Mouse (Mus musculus): ENCODE results near the gene Actg1. TPM values are rescaled to one million over a fixed set of nuclear protein-coding genes. Genes with fewer than 3 reads are reported as not detected.

Actg1 gene
- total RNA-seq, 2 experiments from 2014 or later, result 954 to 956 TPM

GRCm38 (mm10) chr11:120361295-120361694 is 13.0 kb upstream of the Actg1 start, which contains the start of gene Fscn2:
Gene Fscn2, plus strand, starts transcription at chr11:120361534.
- DNase-seq, result no peak

- no peak for DNase-seq
Measured at GRCm38 (mm10) chr11:120360755-120361154, 12.4 kb upstream of the Actg1 start.

GRCm38 (mm10) chr11:120360062-120360461 is 11.7 kb upstream of the Actg1 start:
- peak; percentile 64 for DNase-seq

- no peak for DNase-seq
Measured at GRCm38 (mm10) chr11:120359391-120359790, 11.0 kb upstream of the Actg1 start.

GRCm38 (mm10) chr11:120357791-120358401 is 9.6 kb upstream of the Actg1 start:
- peak; percentile 82 for DNase-seq

GRCm38 (mm10) chr11:120356900-120357299 is 8.6 kb upstream of the Actg1 start:
- no peak for DNase-seq

- no peak for DNase-seq
Measured at GRCm38 (mm10) chr11:120356319-120356840, 8.0 kb upstream of the Actg1 start.

GRCm38 (mm10) chr11:120355277-120356039 is 7.1 kb upstream of the Actg1 start:
- DNase-seq, result no peak

GRCm38 (mm10) chr11:120354304-120355276 is 6.2 kb upstream of the Actg1 start:
- DNase-seq, result peak; percentile 32

GRCm38 (mm10) chr11:120353500-120354303 is 5.4 kb upstream of the Actg1 start:
- peak; percentile 89 for DNase-seq

GRCm38 (mm10) chr11:120352571-120353290 is 4.4 kb upstream of the Actg1 start:
- peak; percentile 66 for DNase-seq

- peak; percentile 3 for DNase-seq
Measured at GRCm38 (mm10) chr11:120352093-120352350, 3.7 kb upstream of the Actg1 start.

- DNase-seq, result peak; percentile 22
Measured at GRCm38 (mm10) chr11:120351250-120352092, 3.1 kb upstream of the Actg1 start.

- peak; percentile 32 for DNase-seq
Measured at GRCm38 (mm10) chr11:120350711-120351110, 2.4 kb upstream of the Actg1 start.

GRCm38 (mm10) chr11:120349986-120350702 is 1.8 kb upstream of the Actg1 start:
- DNase-seq, result peak; percentile 93

GRCm38 (mm10) chr11:120349371-120349985 is 1.1 kb upstream of the Actg1 start:
- peak; percentile 67 for DNase-seq

GRCm38 (mm10) chr11:120348684-120349370 is 485 bp upstream of the Actg1 start:
- peak; percentile 76 for DNase-seq

GRCm38 (mm10) chr11:120347301-120347700 is 1.0 kb downstream of the Actg1 start:
- DNase-seq, result peak; percentile 22

All from adrenal gland, postnatal 10 days (tissue).